Mouse (Mus musculus): ENCODE results near the gene Gmeb1.

GRCm38 (mm10) chr4:132247451-132247997 is 13.9 kb downstream of the Gmeb1 start:
- TF ChIP-seq CTCF (IDR thresholded peaks at IDR 0.05; ENCODE audit: low read depth, low read length) (no peak), POLR2A (IDR thresholded peaks at IDR 0.05; ENCODE audit: borderline replicate concordance, low read depth, low read length) (no peak)

All from bone marrow macrophage, adult 2 months (primary cell).